9 mouse cellular contexts compared by ENCODE assay signal in genomic region chr16:93729801-93730721, GRCm38 (mm10). TPM values are rescaled to one million over a fixed set of nuclear protein-coding genes. Genes with fewer than 3 reads are reported as not detected.
DNase-seq lines count a peak whose midpoint lies in the region; ATAC-seq lines count a peak whose summit lies in the region.
"Had no signal": no experiment of that assay in that cellular context is flagged by ENCODE, and none has a peak within 500 bp of the region (broad histone marks: within the 10 kb centered on the region; RNA-seq: fewer than 3 reads in every experiment).

No protein-coding gene starts in this region.

- no peak for DNase-seq in frontal cortex, postnatal 25 days (ENCODE audit: low spot score in 2 of 2)
- peak; percentile 69 for DNase-seq in Muller cell, postnatal 12 days (ENCODE audit: inconsistent ontology term)
- peak; percentile 60 to 69 for DNase-seq in cerebellum, postnatal 14 days
- peak; percentile 35 to 68 for DNase-seq in left cerebral cortex, adult 8-10 months (ENCODE audit: low spot score in 2 of 2)
- no peak for DNase-seq in T-cell, adult 2 months (ENCODE audit: low spot score)
- DNase-seq in urinary bladder, postnatal 25 days (ENCODE audit: low spot score): no peak
- DNase-seq in urinary bladder, adult 2 months (ENCODE audit: low spot score): no peak
- DNase-seq: adrenal gland, postnatal 25 days had no signal

- peak; percentile 68 for ATAC-seq in frontal cortex, adult (ENCODE audit: low TSS enrichment)

RNA-seq across cellular contexts. Expression of gene Dop1b, which starts 18.4 kb away (rescaled TPM):
- 100 to 1,000 TPM in 2 of 4 experiments, 10 to 100 TPM in 2; 87.2 to 123 (median 102) TPM for total RNA-seq in left cerebral cortex, adult 8-10 months (2022)
- 30.7 and 34.3 TPM in 2 replicates for polyA plus RNA-seq in urinary bladder, adult 2 months (2012; rRNA removed)

RNA-seq across cellular contexts. Expression of gene Cbr3, which starts 47.0 kb away (rescaled TPM):
- 10 to 100 TPM; 16.5 to 20.8 (median 18.6) TPM for total RNA-seq in left cerebral cortex, adult 8-10 months (2022)
- 18.0 and 21.7 TPM in 2 replicates for polyA plus RNA-seq in urinary bladder, adult 2 months (2012; rRNA removed)

Comparison
In these comparisons a context has a peak if more than half of its experiments do, and no peak if none do; other contexts are left out.
1. DNase-seq: peak in Muller cell, postnatal 12 days (single experiment), cerebellum, postnatal 14 days (2 of 2) and left cerebral cortex, adult 8-10 months (2 of 2); none in frontal cortex, postnatal 25 days (0 of 2), T-cell, adult 2 months (single experiment), urinary bladder, postnatal 25 days (single experiment) and urinary bladder, adult 2 months (single experiment).